Mouse (Mus musculus): ENCODE measurements around the gene Gm42906.

Gene Gm42906

DNA sequence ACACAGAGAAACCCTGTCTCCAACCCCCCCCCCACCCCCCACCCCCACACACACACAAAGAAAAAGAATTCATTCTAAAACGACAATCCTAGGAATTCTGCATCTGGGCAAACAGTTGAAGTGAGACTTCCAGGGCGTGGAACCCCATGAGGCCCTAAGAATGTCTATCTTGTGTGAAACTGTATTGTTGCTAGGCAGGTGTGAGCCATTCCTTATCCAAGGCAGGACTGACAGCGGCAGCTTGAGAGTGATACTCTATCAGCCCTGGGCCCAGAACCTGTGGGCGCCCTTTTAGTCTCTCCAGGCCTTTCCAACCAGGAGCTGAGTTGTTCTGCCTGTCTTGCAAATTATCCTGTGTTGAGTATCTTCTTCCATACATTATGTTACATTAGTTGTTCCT, 129.6 kb downstream of the Gm42906 start:
- DNase-seq (ENCODE audit: low spot score): no peak

DNA sequence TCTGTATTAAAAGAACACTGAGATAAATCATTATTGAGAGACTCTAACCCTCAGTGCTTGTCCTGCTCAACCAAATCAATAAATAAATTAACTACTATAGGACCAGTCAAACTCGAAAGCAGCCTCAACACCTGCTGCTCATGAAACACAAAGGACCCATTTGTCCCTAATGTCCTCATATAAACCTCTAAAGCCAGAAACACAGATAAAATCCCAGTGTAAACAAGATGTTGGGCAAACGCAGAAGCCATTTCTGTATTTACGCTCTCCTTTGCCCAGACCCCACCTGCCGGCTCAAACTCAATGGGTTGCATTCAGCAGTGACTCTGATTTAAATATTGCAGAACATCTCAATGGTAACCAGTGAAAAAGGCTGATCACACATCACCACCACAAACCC, 131.7 kb downstream of the Gm42906 start:
- DNase-seq (ENCODE audit: low spot score): no peak

DNA sequence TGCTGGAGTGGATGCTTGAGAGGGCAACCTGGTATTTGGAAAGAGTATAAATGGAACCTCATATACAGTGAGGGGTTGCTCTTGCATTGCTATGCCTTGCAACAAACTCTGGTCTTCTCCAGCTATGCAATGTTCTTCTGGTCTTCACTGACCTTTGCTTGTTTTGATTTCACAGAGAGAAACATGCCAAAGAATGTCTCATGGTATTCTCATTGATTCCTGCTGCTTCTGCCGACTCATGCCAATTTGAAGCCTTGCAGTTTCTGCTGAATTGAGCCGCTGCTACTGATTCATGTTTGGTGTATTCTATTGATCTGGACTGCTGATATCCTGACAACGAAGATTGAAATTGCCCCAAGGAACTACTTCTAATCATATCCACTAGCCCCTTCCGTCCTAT, 134.4 kb downstream of the Gm42906 start:
- no peak for DNase-seq (ENCODE audit: low spot score)

DNA sequence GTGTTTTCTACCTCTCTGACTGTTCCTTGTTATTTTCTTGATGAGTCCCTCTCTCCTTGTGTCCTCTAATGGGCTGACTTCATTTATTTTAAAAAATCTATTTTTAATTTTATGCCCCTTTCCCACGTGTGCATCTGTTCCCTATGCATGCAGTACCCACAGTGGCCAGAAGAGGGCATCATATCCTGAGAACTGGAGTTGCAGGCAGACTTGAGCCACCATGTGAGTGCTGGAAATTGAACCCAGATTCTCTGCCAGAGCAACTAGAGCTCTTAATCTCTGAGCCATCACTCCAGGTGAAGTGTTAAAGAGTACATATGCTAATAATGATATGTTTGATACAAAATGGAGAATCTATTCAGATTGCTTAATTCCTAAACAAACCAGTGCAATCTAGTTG, 135.7 kb downstream of the Gm42906 start:
- DNase-seq (ENCODE audit: low spot score): peak; percentile 45

DNA sequence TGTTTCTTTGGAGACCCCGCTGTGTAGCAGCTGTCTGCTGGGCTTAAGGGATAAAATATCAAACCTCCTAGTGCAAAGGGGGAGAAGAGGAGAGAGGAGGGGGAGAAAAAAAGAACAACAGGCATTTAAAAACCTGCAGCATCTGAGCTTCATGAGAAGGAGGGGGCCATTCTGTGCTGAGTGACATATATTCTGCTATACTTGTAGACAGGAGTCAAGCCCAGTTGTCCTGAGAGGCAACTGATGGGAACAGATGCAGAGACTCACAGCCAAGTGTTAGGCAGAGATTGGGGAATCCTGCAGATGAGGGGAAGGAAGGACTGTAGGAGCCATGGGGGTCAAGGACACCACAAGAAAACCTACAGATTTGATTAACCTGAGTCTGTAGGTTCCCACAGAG, 141.6 kb downstream of the Gm42906 start:
- DNase-seq (ENCODE audit: low spot score): no peak

DNA sequence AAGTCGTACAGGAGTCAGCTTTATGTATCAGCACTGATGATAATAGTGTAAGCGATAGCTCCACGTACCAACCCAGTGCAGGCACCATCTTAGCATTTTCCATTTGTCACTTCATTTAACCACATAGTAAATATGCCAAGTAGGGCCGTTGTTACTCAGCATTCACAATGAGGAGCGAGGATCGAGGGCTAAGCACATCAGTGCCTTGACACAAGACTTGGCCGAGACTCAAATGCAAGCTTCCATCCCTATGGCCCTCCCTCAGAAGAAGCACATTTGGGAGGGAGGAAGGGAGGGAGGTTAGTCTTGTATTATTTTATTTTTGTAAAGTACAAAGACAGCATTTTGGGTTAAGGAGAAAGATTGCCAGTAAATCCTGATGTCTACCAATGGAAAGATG, 148.4 kb downstream of the Gm42906 start:
- no peak for DNase-seq (ENCODE audit: low spot score)

DNA sequence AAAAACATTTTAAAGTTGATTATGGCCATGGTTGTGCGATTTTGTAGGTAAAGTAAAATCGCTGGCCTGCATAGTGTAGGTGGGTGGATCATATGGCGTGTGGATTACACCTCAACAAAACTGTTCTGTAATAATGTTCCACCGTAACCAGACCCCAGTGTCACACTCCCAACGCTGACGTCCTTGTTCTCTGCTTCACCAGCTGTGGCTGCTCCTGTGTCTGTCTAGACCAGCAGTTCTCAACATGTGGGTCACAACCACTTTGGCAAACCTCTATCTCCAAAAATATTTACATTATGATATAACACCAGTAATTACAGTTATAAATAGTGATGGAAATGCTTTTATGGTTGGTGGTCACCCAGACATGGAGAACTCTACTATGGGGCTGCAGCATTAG, 150.0 kb downstream of the Gm42906 start:
- DNase-seq (ENCODE audit: low spot score): no peak

DNA sequence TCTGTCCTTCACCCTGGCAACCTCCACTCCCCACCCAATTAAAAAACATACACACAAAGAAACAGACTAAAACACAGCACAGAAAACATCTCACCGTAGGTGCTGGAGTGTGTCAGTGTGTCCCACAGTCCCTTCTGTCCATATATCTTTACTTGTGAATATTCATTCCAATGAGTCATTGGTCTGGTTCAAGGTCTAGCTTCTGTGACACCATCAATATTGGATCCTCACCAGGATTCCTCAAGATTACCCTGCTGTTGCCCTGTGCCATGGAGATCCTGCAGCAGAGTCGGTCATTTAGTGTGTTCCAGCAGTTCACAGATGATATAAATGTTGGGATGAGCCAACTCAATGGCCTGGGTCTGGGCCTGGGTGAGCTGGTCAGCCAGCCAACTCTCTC, 152.0 kb downstream of the Gm42906 start:
- DNase-seq (ENCODE audit: low spot score): no peak

DNA sequence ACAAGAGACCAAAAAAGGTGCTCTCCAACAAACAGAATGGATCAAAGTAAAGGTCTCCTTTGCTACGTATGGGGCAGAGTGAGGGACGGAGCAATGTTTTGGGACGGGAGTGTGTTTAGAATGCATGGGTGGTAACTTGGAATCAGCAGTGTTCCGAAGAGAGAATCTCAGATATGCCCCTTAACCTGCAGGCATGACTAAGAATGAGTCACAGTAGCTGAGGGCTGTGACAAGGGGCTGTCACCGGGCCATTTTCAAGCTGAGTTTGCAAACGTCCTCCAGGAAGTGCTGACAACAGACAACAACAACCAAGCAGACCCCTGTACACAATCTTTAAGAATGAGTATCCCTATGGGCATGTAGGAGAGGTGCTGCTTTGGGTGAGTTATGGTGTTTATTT, 153.7 kb downstream of the Gm42906 start:
- DNase-seq (ENCODE audit: low spot score): no peak

DNA sequence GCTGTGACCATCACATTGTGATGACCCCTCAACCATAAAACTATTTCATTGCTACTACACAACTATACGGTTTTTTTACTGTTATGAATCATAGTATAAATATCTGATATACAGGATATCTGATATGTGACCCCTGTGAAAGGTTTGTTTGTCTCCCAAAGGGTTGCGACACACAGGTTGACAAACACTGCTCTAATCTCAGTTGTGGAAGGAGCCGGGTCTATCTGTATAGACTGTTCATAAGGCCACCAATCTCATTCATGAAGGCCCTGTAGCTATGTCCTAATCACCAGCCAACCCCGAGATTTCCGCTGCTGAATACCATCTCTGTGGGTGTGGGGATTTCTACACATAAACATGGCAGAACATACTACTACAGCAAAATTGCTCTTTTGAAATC, 157.1 kb downstream of the Gm42906 start:
- no peak for DNase-seq (ENCODE audit: low spot score)

DNA sequence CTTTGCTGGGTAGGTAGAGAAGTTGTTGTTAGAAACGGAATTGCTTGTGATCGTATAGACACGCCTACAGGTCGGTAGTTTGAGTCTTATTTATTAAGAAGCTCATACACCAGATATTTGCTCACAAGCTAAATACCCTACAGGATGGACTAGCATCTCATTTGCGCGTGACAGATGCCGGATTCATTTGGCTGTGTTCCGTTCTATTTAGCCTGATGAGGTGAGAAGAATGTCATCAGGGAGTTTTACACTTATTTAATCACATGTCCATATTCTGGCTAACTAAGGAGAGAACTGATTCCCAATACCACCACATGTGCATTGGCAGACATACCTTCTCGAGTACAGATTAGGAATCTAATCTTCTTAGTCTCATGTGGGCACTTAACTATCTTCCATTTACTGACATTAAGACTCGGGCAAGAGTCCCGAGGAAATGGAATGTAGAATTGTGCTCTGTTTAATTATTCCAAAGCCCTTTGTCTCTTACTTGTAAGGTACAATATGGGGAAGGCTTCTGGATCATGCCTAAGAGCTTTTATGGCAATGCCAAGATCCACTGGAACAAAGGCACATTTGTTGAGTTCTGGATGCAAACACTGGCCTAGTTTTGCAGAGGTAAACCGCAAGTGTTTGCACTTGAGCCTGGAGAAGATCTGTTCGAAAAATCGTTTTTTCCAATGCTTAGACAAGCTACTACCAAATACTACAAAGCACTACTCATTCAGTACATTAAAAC, 160.9 kb downstream of the Gm42906 start:
- no peak for DNase-seq (ENCODE audit: low spot score)

DNA sequence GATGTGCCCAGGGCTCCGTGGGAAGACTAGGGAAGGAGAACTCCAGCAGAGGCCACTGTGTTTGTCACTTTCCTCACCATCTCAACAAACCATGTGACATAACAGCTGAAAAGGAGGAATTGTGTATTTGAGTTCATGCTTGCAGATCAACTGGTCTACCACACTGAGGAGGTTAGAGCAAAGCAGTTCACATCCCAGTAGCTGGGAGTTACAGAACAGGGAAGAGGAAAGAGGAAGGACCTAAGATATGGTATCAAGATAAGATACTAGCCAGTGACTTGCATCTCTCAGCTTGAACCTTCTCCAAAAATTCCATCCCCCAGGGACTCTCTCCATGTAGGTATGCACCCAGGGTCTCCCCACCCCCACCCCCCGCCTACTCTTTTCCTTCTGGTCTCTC, 166.4 kb downstream of the Gm42906 start:
- no peak for DNase-seq (ENCODE audit: low spot score)

DNA sequence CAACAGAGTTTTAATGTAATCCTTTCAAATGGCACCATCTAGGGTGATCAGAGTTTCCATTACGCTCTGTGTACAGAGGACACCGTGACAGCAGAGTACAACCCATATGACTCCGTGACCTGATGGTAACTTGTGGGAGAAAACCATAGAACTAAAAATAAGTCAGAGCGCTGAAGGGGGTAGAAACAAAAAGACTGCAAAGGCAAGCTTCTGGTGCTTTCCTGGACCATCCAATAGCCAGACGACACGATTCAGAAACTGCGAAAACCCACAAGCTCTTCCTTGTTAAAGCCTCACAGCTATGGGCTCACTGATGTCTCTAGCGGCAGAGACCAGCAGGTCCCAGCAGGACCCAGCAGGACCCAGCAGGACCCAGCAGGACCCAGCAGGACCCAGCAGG, 175.8 kb downstream of the Gm42906 start:
- peak; percentile 18 for DNase-seq (ENCODE audit: low spot score)

DNA sequence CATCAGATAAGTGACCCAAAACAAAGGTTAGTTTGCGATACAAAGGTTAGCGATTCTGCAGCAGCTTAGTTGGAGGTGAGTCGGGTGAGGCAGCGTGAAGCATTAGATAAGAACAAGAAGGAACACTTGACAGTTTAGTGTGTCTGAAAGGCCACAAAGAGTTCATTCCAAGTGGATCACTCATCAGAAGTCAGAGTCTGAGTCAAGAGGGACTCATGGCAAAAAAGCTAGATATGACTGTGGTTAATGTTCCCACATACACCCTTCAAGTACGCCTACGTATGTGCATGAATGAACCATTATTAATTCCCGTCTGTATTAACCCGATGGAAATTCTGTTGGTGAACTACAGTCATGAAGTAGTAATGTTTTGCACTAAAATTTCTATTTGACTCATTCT, 176.3 kb downstream of the Gm42906 start:
- DNase-seq (ENCODE audit: low spot score): no peak

DNA sequence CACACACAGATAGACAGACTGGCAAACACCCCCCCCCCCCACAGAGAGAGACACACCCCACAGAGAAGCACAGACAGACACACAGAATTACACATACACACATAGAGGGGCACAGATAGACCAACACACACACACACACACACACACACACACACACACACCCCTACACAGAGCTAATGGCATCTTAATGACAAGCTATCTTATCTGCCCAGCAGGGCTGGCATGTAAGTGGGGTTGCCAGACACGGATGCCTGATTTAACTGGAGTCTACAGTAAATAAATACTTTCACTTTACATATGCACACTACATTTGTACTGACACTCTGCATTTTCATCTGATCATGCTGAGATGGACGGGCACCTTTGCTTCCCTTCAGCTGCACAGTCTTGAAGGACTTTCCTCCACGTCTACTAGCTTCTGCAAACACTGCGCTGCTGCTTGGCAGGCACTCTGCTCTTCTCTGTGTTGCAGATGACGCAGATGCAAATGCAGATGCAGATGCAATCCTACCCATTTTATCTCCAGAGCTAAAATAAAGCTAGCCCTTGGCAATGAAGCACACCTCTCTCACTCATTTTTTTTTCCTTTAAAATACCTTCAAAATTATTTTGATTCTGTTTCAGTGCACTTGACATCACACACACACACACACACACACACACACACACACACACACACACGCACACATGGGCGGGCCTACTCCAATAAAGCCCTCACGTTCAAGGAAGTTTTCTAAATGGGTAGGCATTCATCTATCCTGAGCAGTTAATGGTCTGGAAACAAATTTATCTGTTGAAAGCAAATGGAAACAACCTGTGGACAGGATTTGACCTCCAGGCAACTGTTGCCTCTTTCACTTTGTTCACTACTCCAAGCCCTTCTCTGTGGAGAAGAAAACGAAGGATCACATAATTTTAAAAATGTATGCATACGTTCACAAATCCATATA, 179.0 kb downstream of the Gm42906 start:
- DNase-seq (ENCODE audit: low spot score): peak; percentile 43

DNA sequence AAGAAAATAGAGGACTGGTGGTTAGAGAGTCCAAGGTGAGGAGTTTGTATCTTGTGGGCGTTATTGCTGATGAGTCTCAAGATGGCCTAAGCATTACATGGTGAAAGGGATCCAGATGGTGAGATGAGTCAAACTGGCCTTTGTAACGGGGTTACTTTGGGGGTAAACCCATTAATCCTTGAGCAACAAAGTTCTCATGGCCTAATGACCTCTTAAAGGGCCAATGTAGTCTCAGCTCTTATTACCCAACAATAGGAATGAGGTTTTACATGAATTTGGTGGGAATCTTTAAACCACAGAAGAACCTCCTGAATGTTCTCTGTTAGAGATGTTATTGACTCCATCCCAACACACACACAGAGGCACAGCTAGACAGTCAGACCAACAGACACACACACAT, 179.9 kb downstream of the Gm42906 start:
- DNase-seq (ENCODE audit: low spot score): peak; percentile 21

DNA sequence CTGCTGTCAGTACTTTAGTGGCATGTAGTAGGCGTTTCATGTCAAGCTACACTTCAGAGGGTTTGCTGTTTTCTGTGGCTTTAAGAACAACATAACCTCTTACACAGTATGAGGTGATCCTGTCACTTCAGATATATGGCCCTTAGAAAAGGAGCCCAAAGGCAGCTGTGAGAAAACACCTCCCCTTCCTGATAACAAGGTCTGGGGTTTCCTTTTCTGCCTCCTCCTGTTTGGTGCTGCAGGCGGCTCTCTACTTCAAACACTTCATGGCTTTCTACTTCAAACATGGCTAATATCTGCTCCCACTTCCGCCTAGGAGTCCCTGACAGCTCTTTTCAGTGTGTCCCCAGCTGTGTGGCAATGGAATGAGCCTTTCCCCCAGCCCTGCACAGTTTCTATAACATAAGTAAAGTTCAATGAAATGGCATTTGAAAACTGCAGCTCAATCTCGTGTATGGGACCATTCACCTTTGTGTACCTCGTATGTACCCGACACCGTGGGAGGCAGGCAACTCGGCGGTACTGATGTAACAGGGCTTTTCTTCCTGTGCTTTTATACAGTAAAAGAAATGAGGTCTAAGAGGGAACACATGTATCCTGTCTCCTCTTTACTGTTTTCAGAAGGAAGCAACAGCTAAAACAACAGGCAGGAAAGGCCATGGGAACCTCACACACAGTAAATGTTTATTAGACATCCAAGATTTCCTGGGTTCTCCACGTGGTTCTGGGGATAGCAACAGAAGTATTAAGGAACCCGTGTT, 180.7 kb downstream of the Gm42906 start:
- DNase-seq (ENCODE audit: low spot score): peak; percentile 45

DNA sequence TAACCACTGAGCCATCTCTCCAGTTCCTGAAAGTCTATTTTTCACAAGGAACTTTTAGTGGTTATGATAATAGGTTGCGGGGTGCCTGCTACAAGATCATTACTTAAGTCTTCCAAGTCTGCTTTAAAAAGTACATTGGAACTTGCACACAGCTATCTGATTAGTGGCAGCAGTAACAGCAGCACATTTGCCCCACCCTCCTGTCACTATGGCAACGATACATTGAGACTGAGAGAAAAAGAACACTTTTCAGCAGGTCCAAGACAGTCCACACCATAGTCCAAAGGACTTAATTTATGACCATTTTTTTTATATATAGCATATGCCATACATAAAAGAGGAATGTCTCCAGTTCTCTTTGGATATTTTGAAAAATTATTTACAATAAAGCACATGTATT, 181.7 kb downstream of the Gm42906 start:
- peak; percentile 46 for DNase-seq (ENCODE audit: low spot score)

DNA sequence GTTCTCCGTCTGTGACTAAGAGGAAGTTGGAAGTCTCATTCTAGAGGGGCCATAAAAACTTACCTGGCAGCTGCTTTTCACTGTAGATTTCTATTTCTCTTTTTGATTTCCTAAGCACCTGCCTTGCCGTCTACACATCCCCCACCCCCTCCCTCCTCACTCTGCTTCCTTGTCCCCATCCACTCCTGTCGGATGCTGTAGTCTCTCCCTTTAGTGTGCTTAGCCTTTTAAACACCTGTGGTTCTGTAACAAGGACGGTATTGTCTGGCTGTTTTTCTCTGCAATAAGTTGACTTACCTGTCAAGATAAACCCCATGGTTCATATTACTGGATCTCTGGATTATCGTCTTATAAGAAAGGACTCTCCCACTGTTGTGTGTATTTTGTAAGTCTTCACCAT, 182.4 kb downstream of the Gm42906 start:
- no peak for DNase-seq (ENCODE audit: low spot score)

DNA sequence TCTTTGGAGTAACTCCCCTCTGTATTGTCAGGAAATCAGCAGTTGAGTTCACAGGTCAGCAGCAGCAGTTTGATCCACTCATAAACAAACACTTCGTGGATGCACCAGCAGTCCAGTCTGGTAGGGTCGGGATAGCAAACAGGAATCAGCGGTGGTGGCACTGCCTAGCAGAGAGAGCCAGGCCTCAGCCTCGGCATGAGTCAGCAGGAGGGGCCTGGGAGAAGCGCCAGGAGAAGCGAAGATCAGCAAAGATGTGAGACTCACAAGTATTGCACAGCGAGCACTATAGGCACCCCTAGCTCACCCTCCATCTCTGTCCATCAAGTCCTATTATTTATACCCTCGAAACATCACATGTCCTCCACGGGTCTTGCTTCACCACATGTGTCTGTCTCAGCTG, 189.2 kb downstream of the Gm42906 start:
- no peak for DNase-seq (ENCODE audit: low spot score)

DNA sequence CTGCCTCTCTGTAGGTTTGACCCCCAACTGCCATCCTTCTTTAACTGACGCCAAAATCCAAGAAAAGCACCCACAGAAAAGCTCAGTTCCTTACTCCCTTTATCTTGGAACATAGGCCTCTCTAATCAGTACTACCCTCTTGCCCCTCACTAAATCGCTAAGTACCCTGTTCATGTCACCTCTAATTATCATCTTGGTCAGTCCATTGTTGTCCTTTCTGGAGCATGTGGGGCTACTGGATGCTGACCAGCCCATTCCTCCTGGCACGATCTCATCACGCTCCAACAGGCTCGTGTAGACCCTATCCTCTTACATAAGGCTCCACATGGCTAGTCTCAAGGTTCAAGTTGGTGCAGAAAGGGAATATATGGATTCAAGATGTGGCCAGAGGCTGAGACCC, 191.6 kb downstream of the Gm42906 start:
- no peak for DNase-seq (ENCODE audit: low spot score)

DNA sequence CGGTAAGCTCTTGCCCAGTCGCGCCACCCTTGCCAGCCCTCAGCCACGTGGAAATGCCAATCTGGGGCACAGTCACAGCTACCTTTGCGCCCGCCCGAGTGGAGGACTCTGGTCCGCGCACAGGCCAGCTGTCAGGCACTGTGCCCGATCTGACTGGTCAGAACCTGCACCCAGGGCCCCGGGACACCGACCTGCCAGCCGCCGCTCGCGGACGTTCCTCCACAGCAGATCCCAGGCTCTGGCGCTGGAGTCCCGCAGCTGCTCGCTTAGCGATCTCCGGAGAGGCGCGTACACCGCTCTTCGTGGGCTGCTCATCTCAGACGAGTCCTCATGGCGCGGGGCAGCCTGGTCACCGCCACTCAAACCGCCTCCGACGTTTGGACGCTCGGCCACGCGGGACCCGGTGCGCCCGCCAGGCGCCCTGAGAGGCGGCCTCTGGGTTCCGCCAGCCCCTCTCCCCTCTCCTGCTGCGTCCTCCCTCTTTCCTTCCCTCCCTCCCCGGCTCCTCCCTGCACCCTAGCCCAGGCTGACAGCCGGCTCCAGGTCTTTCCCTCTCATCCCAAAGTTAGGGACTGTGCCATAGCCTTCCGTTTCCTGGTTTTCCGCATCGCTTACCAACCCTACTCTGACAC, 194.4 kb downstream of the Gm42906 start, which contains the start of gene Stard13:
Stard13 (minus strand) TSS at position 437 of the 632 bp plus-strand sequence.
- peak; percentile 50 for DNase-seq (ENCODE audit: low spot score)
